Mouse (Mus musculus): Measurements from ENCODE around the gene Arhgef3. TPM values are rescaled to one million over a fixed set of nuclear protein-coding genes. Genes with fewer than 3 reads are reported as not detected.

Gene Arhgef3
- polyA plus RNA-seq, 1 experiment, result 2.6 TPM

DNA sequence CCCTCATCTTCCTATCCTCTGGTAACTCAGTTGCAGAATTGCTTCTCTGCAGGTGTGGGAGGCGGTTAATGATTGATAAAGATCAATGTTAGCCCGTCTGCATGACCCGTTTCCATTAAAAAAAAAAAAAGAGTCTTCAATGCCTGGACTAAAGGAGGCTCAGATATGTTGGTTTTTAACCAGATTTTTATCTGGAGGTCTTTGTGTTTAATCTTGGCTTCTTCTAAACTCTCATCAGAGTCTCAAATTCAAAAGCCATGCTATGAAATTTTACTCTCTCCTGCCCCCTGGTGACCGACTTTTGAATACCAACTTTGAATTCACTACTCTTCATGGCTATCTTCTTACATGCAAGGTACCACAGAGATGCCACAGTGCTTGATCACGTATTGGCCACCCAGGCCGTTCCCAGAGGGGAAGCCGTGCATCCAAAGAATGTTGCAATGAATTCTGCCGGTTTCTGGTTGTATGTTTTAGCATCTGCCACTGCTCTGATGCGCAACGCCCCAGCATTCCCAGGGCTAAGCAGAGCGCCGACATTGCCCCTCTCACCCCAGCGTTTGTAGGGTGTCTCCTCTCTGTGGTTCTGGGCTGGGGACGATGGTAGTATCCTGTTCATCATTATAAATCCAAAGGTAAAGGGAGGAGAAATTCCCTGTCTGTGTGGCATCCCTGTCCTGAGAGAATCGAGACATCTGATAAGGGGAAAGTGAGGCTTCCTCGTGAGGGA, 69.0 kb downstream of the Arhgef3 start:
- Histone ChIP-seq H3K4me3 (ENCODE audit: low read depth, low read length) (no peak overlapping the region), H3K27ac (ENCODE audit: insufficient read depth, low read length) (no peak overlapping the region), H3K9ac (ENCODE audit: low read depth, poor library complexity, severe bottlenecking) (no peak overlapping the region), H3K9me3 (replicated peaks; ENCODE audit: control insufficient read depth, insufficient read depth, low read length, poor library complexity, severe bottlenecking) (no peaks in the 10 kb centered on the region), H3K4me1 (ENCODE audit: control insufficient read depth, insufficient read depth, low read length) (no peaks in the 10 kb centered on the region), H3K36me3 (ENCODE audit: control insufficient read depth, insufficient read depth, low read length, poor library complexity, severe bottlenecking) (no peaks in the 10 kb centered on the region), H3K27me3 (ENCODE audit: control insufficient read depth, insufficient read depth, low read length, poor library complexity, severe bottlenecking) (no peaks in the 10 kb centered on the region)
- TF ChIP-seq CTCF (IDR thresholded peaks at IDR 0.05; ENCODE audit: low read depth, low read length) (no peak), POLR2A (IDR thresholded peaks at IDR 0.05; ENCODE audit: insufficient read depth, low read length) (no peak)

GRCm38 (mm10) chr14:27185902-27186301, 71.2 kb downstream of the Arhgef3 start:
- Histone ChIP-seq H3K27ac (ENCODE audit: insufficient read depth, low read length) (no peak overlapping the region), H3K27me3 (ENCODE audit: control insufficient read depth, insufficient read depth, low read length, poor library complexity, severe bottlenecking) (no peaks in the 10 kb centered on the region), H3K4me1 (ENCODE audit: control insufficient read depth, insufficient read depth, low read length) (no peaks in the 10 kb centered on the region), H3K36me3 (ENCODE audit: control insufficient read depth, insufficient read depth, low read length, poor library complexity, severe bottlenecking) (no peaks in the 10 kb centered on the region), H3K9me3 (replicated peaks; ENCODE audit: control insufficient read depth, insufficient read depth, low read length, poor library complexity, severe bottlenecking) (no peaks in the 10 kb centered on the region), H3K4me3 (ENCODE audit: low read depth, low read length) (no peak overlapping the region), H3K9ac (ENCODE audit: low read depth, poor library complexity, severe bottlenecking) (no peak overlapping the region)
- TF ChIP-seq POLR2A (IDR thresholded peaks at IDR 0.05; ENCODE audit: insufficient read depth, low read length) (no peak), CTCF (IDR thresholded peaks at IDR 0.05; ENCODE audit: low read depth, low read length) (no peak), EP300 (IDR thresholded peaks at IDR 0.05; ENCODE audit: insufficient read depth, low read depth, low read length) (no peak)

- H3K9me3 ChIP-seq (replicated peaks; ENCODE audit: control insufficient read depth, insufficient read depth, low read length, poor library complexity, severe bottlenecking), result no peaks in the 10 kb centered on the region
- no peak overlapping the region for H3K4me3 ChIP-seq (ENCODE audit: low read depth, low read length)
- H3K36me3 ChIP-seq (ENCODE audit: control insufficient read depth, insufficient read depth, low read length, poor library complexity, severe bottlenecking), result no peaks in the 10 kb centered on the region
- H3K9ac ChIP-seq (ENCODE audit: low read depth, poor library complexity, severe bottlenecking), result no peak overlapping the region
- TF ChIP-seq CTCF (IDR thresholded peaks at IDR 0.05; ENCODE audit: low read depth, low read length) (no peak), POLR2A (IDR thresholded peaks at IDR 0.05; ENCODE audit: insufficient read depth, low read length) (no peak), EP300 (IDR thresholded peaks at IDR 0.05; ENCODE audit: insufficient read depth, low read depth, low read length) (no peak)
- no peak overlapping the region for H3K27ac ChIP-seq (ENCODE audit: insufficient read depth, low read length)
- no peaks in the 10 kb centered on the region for H3K4me1 ChIP-seq (ENCODE audit: control insufficient read depth, insufficient read depth, low read length)
- no peaks in the 10 kb centered on the region for H3K27me3 ChIP-seq (ENCODE audit: control insufficient read depth, insufficient read depth, low read length, poor library complexity, severe bottlenecking)
Measured at GRCm38 (mm10) chr14:27186596-27186995, 71.9 kb downstream of the Arhgef3 start.

- TF ChIP-seq POLR2A (IDR thresholded peaks at IDR 0.05; ENCODE audit: insufficient read depth, low read length), result no peak
- TF ChIP-seq CTCF (IDR thresholded peaks at IDR 0.05; ENCODE audit: low read depth, low read length), result peak; percentile 91
- H3K27ac ChIP-seq (ENCODE audit: insufficient read depth, low read length), result no peak overlapping the region
- no peaks in the 10 kb centered on the region for H3K36me3 ChIP-seq (ENCODE audit: control insufficient read depth, insufficient read depth, low read length, poor library complexity, severe bottlenecking)
- H3K9me3 ChIP-seq (replicated peaks; ENCODE audit: control insufficient read depth, insufficient read depth, low read length, poor library complexity, severe bottlenecking), result no peaks in the 10 kb centered on the region
- H3K9ac ChIP-seq (ENCODE audit: low read depth, poor library complexity, severe bottlenecking), result no peak overlapping the region
- no peak overlapping the region for H3K4me3 ChIP-seq (ENCODE audit: low read depth, low read length)
- no peaks in the 10 kb centered on the region for H3K27me3 ChIP-seq (ENCODE audit: control insufficient read depth, insufficient read depth, low read length, poor library complexity, severe bottlenecking)
- no peaks in the 10 kb centered on the region for H3K4me1 ChIP-seq (ENCODE audit: control insufficient read depth, insufficient read depth, low read length)
Measured at GRCm38 (mm10) chr14:27187025-27187424, 72.3 kb downstream of the Arhgef3 start.

DNA sequence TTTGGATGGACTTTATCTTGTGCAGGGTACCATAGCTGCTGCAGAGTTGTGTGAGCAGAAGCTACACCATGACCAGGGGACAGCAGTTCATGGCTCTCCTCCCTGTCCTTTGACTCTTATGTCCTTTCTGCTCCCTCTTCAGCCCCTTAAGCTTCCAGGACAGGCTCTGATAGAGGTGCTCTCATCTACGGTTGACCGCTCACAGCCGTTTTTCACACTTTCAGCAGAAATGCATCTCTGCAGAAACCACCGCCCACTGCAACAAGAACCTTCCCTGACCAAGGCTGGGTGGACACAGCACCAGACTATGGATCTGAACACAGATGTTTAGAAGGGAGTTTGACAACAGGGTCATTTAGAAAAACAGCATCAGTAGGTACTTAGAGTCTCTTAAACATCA, 73.2 kb downstream of the Arhgef3 start:
- no peak for TF ChIP-seq EP300 (IDR thresholded peaks at IDR 0.05; ENCODE audit: insufficient read depth, low read depth, low read length)
- TF ChIP-seq POLR2A (IDR thresholded peaks at IDR 0.05; ENCODE audit: insufficient read depth, low read length), result no peak
- no peak for TF ChIP-seq CTCF (IDR thresholded peaks at IDR 0.05; ENCODE audit: low read depth, low read length)
- Histone ChIP-seq H3K9ac (ENCODE audit: low read depth, poor library complexity, severe bottlenecking) (no peak overlapping the region), H3K4me1 (ENCODE audit: control insufficient read depth, insufficient read depth, low read length) (no peaks in the 10 kb centered on the region), H3K9me3 (replicated peaks; ENCODE audit: control insufficient read depth, insufficient read depth, low read length, poor library complexity, severe bottlenecking) (no peaks in the 10 kb centered on the region), H3K36me3 (ENCODE audit: control insufficient read depth, insufficient read depth, low read length, poor library complexity, severe bottlenecking) (no peaks in the 10 kb centered on the region), H3K4me3 (ENCODE audit: low read depth, low read length) (no peak overlapping the region), H3K27me3 (ENCODE audit: control insufficient read depth, insufficient read depth, low read length, poor library complexity, severe bottlenecking) (no peaks in the 10 kb centered on the region), H3K27ac (ENCODE audit: insufficient read depth, low read length) (no peak overlapping the region)

- Histone ChIP-seq H3K9ac (ENCODE audit: low read depth, poor library complexity, severe bottlenecking) (no peak overlapping the region), H3K9me3 (replicated peaks; ENCODE audit: control insufficient read depth, insufficient read depth, low read length, poor library complexity, severe bottlenecking) (no peaks in the 10 kb centered on the region), H3K4me3 (ENCODE audit: low read depth, low read length) (no peak overlapping the region), H3K36me3 (ENCODE audit: control insufficient read depth, insufficient read depth, low read length, poor library complexity, severe bottlenecking) (no peaks in the 10 kb centered on the region), H3K27me3 (ENCODE audit: control insufficient read depth, insufficient read depth, low read length, poor library complexity, severe bottlenecking) (no peaks in the 10 kb centered on the region), H3K4me1 (ENCODE audit: control insufficient read depth, insufficient read depth, low read length) (no peaks in the 10 kb centered on the region), H3K27ac (ENCODE audit: insufficient read depth, low read length) (no peak overlapping the region)
- TF ChIP-seq EP300 (IDR thresholded peaks at IDR 0.05; ENCODE audit: insufficient read depth, low read depth, low read length), result no peak
- peak; percentile 92 for TF ChIP-seq CTCF (IDR thresholded peaks at IDR 0.05; ENCODE audit: low read depth, low read length)
Measured at GRCm38 (mm10) chr14:27192450-27192849, 77.8 kb downstream of the Arhgef3 start.
